Mouse (Mus musculus): ENCODE data around the gene Rap1gap2. TPM values are rescaled to one million over a fixed set of nuclear protein-coding genes. Genes with fewer than 3 reads are reported as not detected.
A peak's percentile ranks its signal among the peaks of the same experiment; 100 is the strongest.

Rap1gap2 gene
- total and polyA plus RNA-seq, 3 experiments = 5.8 to 10.1 TPM; not detected in 1

- no peak overlapping the region for H3K4me3 ChIP-seq (ENCODE audit: control insufficient read depth in 1 of 2, insufficient read depth in 1 of 2, low read depth in 2 of 2, low read length in 2 of 2)
- H3K79me2 ChIP-seq (ENCODE audit: control insufficient read depth, insufficient read depth, low read length, poor library complexity) = no peaks in the 10 kb centered on the region
- H3K4me1 ChIP-seq (ENCODE audit: control insufficient read depth in 1 of 2, insufficient read depth in 2 of 2, low read length in 2 of 2) = no peaks in the 10 kb centered on the region
- no peaks in the 10 kb centered on the region for H3K36me3 ChIP-seq (ENCODE audit: control insufficient read depth in 1 of 2, insufficient read depth in 2 of 2, low read length in 2 of 2)
- no peak for TF ChIP-seq TCF12 (IDR thresholded peaks at IDR 0.05; ENCODE audit: low read depth, low read length)
- peak; percentile 52 for TF ChIP-seq ZNF384 (IDR thresholded peaks at IDR 0.05; ENCODE audit: low read depth, low read length)
- no peak for DNase-seq (ENCODE audit: low read depth, low spot score)
- H3K27me3 ChIP-seq (ENCODE audit: control insufficient read depth in 1 of 2, insufficient read depth in 2 of 2, low read length in 2 of 2) = no peaks in the 10 kb centered on the region
- H3K9me3 ChIP-seq (replicated peaks; ENCODE audit: insufficient read depth, low read length) = no peaks in the 10 kb centered on the region
- no peak overlapping the region for H3K27ac ChIP-seq (ENCODE audit: control insufficient read depth, low read depth, low read length)
- H3K9ac ChIP-seq (ENCODE audit: control insufficient read depth, low read depth, low read length, poor library complexity, severe bottlenecking) = no peak overlapping the region
Measured at GRCm38 (mm10) chr11:74520201-74520600, 90.5 kb downstream of the Rap1gap2 start.

GRCm38 (mm10) chr11:74516112-74516511, 94.6 kb downstream of the Rap1gap2 start:
- H3K36me3 ChIP-seq (ENCODE audit: control insufficient read depth in 1 of 2, insufficient read depth in 2 of 2, low read length in 2 of 2) = no peaks in the 10 kb centered on the region

GRCm38 (mm10) chr11:74515046-74515445, 95.7 kb downstream of the Rap1gap2 start:
- Histone ChIP-seq H3K36me3 (ENCODE audit: control insufficient read depth in 1 of 2, insufficient read depth in 2 of 2, low read length in 2 of 2) (no peaks in the 10 kb centered on the region), H3K79me2 (ENCODE audit: control insufficient read depth, insufficient read depth, low read length, poor library complexity) (no peaks in the 10 kb centered on the region), H3K27me3 (ENCODE audit: control insufficient read depth in 1 of 2, insufficient read depth in 2 of 2, low read length in 2 of 2) (no peaks in the 10 kb centered on the region), H3K27ac (ENCODE audit: control insufficient read depth, low read depth, low read length) (no peak overlapping the region), H3K9me3 (replicated peaks; ENCODE audit: insufficient read depth, low read length) (no peaks in the 10 kb centered on the region), H3K4me3 (ENCODE audit: control insufficient read depth in 1 of 2, insufficient read depth in 1 of 2, low read depth in 2 of 2, low read length in 2 of 2) (no peak overlapping the region), H3K9ac (ENCODE audit: control insufficient read depth, low read depth, low read length, poor library complexity, severe bottlenecking) (no peak overlapping the region), H3K4me1 (ENCODE audit: control insufficient read depth in 1 of 2, insufficient read depth in 2 of 2, low read length in 2 of 2) (no peaks in the 10 kb centered on the region)
- no peak for TF ChIP-seq USF2 (IDR thresholded peaks at IDR 0.05; ENCODE audit: borderline replicate concordance in 1 of 2, insufficient read depth in 1 of 2, low read depth in 1 of 2, low read length in 2 of 2)
- TF ChIP-seq TCF12 (IDR thresholded peaks at IDR 0.05; ENCODE audit: low read depth, low read length) = no peak
- TF ChIP-seq ETS1 (IDR thresholded peaks at IDR 0.05; ENCODE audit: low read depth, low read length) = no peak
- TF ChIP-seq RCOR1 (IDR thresholded peaks at IDR 0.05; ENCODE audit: low read depth, low read length) = no peak
- no peak for TF ChIP-seq CTCF (IDR thresholded peaks at IDR 0.05 in 2 of 3, conservative IDR thresholded peaks at IDR 0.05 in 1 of 3; ENCODE audit: control insufficient read depth in 1 of 3, insufficient read depth in 1 of 3, low read depth in 2 of 3, low read length in 3 of 3, poor library complexity in 1 of 3, severe bottlenecking in 1 of 3)
- TF ChIP-seq MAFK (IDR thresholded peaks at IDR 0.05; ENCODE audit: borderline replicate concordance, low read depth, low read length) = no peak
- TF ChIP-seq MEF2A (IDR thresholded peaks at IDR 0.05; ENCODE audit: extremely low read depth, insufficient replicate concordance, low read depth, low read length, poor library complexity, severe bottlenecking) = no peak
- TF ChIP-seq ELF1 (IDR thresholded peaks at IDR 0.05; ENCODE audit: low read depth, low read length) = no peak
- TF ChIP-seq TBP (IDR thresholded peaks at IDR 0.05; ENCODE audit: low read depth, low read length) = no peak
- no peak for TF ChIP-seq MAX (IDR thresholded peaks at IDR 0.05; ENCODE audit: low read length)
- TF ChIP-seq JUND (IDR thresholded peaks at IDR 0.05; ENCODE audit: low read depth, low read length) = no peak
- no peak for TF ChIP-seq CHD2 (IDR thresholded peaks at IDR 0.05; ENCODE audit: low read length)
- TF ChIP-seq UBTF (IDR thresholded peaks at IDR 0.05; ENCODE audit: borderline replicate concordance, insufficient read depth, low read depth, low read length) = no peak
- no peak for TF ChIP-seq POLR2A (IDR thresholded peaks at IDR 0.05; ENCODE audit: control insufficient read depth in 1 of 2, insufficient read depth in 1 of 2, low read depth in 1 of 2, low read length in 2 of 2, poor library complexity in 1 of 2)
- TF ChIP-seq ZNF384 (IDR thresholded peaks at IDR 0.05; ENCODE audit: low read depth, low read length) = no peak
- TF ChIP-seq NELFE (IDR thresholded peaks at IDR 0.05; ENCODE audit: low read depth, low read length) = no peak
- no peak for TF ChIP-seq E2F4 (IDR thresholded peaks at IDR 0.05; ENCODE audit: borderline replicate concordance, low read depth, low read length)
- TF ChIP-seq POLR2AphosphoS2 (IDR thresholded peaks at IDR 0.05; ENCODE audit: low read length) = no peak
- no peak for TF ChIP-seq SIN3A (IDR thresholded peaks at IDR 0.05; ENCODE audit: low read length)
- peak; percentile 25 for DNase-seq (ENCODE audit: low read depth, low spot score)

More at GRCm38 (mm10) chr11:74516112-74516511, 94.6 kb downstream of the Rap1gap2 start:
- H3K4me1 ChIP-seq (ENCODE audit: control insufficient read depth in 1 of 2, insufficient read depth in 2 of 2, low read length in 2 of 2) = no peaks in the 10 kb centered on the region
- no peak for TF ChIP-seq GATA1 (IDR thresholded peaks at IDR 0.05; ENCODE audit: low read depth, low read length)
- no peak for TF ChIP-seq RAD21 (IDR thresholded peaks at IDR 0.05; ENCODE audit: low read depth, low read length)
- TF ChIP-seq POLR2AphosphoS5 (IDR thresholded peaks at IDR 0.05; ENCODE audit: borderline replicate concordance, low read depth, low read length) = no peak
- TF ChIP-seq ZNF384 (IDR thresholded peaks at IDR 0.05; ENCODE audit: low read depth, low read length) = no peak
- no peak for TF ChIP-seq HCFC1 (IDR thresholded peaks at IDR 0.05; ENCODE audit: low read depth, low read length)
- no peak for TF ChIP-seq MYC (IDR thresholded peaks at IDR 0.05; ENCODE audit: low read depth, low read length)
- no peak for TF ChIP-seq EP300 (IDR thresholded peaks at IDR 0.05; ENCODE audit: low read depth in 1 of 2, low read length in 2 of 2)
- TF ChIP-seq BHLHE40 (IDR thresholded peaks at IDR 0.05; ENCODE audit: borderline replicate concordance, low read depth, low read length) = no peak
- no peak for TF ChIP-seq MXI1 (IDR thresholded peaks at IDR 0.05; ENCODE audit: low read depth, low read length)
- no peak for TF ChIP-seq TBP (IDR thresholded peaks at IDR 0.05; ENCODE audit: low read depth, low read length)
- TF ChIP-seq SIN3A (IDR thresholded peaks at IDR 0.05; ENCODE audit: low read length) = no peak
- TF ChIP-seq SMC3 (IDR thresholded peaks at IDR 0.05; ENCODE audit: low read depth, low read length) = no peak
- TF ChIP-seq ZMIZ1 (IDR thresholded peaks at IDR 0.05; ENCODE audit: low read depth, low read length) = no peak
- no peak for TF ChIP-seq USF2 (IDR thresholded peaks at IDR 0.05; ENCODE audit: borderline replicate concordance in 1 of 2, insufficient read depth in 1 of 2, low read depth in 1 of 2, low read length in 2 of 2)
- no peak for TF ChIP-seq ETS1 (IDR thresholded peaks at IDR 0.05; ENCODE audit: low read depth, low read length)
- no peak for TF ChIP-seq MAFK (IDR thresholded peaks at IDR 0.05; ENCODE audit: borderline replicate concordance, low read depth, low read length)
- no peak for TF ChIP-seq RCOR1 (IDR thresholded peaks at IDR 0.05; ENCODE audit: low read depth, low read length)
- no peak for TF ChIP-seq KAT2A (conservative IDR thresholded peaks at IDR 0.05; ENCODE audit: low read depth, low read length)
- TF ChIP-seq UBTF (IDR thresholded peaks at IDR 0.05; ENCODE audit: borderline replicate concordance, insufficient read depth, low read depth, low read length) = no peak
- H3K79me2 ChIP-seq (ENCODE audit: control insufficient read depth, insufficient read depth, low read length, poor library complexity) = no peaks in the 10 kb centered on the region
- no peak for DNase-seq (ENCODE audit: low read depth, low spot score)
- H3K9me3 ChIP-seq (replicated peaks; ENCODE audit: insufficient read depth, low read length) = no peaks in the 10 kb centered on the region
- no peak overlapping the region for H3K27ac ChIP-seq (ENCODE audit: control insufficient read depth, low read depth, low read length)
- H3K27me3 ChIP-seq (ENCODE audit: control insufficient read depth in 1 of 2, insufficient read depth in 2 of 2, low read length in 2 of 2) = no peaks in the 10 kb centered on the region
- H3K4me3 ChIP-seq (ENCODE audit: control insufficient read depth in 1 of 2, insufficient read depth in 1 of 2, low read depth in 2 of 2, low read length in 2 of 2) = no peak overlapping the region
- H3K9ac ChIP-seq (ENCODE audit: control insufficient read depth, low read depth, low read length, poor library complexity, severe bottlenecking) = no peak overlapping the region
